ENCODE assay signal across 8 mouse cellular contexts in the genomic region with DNA sequence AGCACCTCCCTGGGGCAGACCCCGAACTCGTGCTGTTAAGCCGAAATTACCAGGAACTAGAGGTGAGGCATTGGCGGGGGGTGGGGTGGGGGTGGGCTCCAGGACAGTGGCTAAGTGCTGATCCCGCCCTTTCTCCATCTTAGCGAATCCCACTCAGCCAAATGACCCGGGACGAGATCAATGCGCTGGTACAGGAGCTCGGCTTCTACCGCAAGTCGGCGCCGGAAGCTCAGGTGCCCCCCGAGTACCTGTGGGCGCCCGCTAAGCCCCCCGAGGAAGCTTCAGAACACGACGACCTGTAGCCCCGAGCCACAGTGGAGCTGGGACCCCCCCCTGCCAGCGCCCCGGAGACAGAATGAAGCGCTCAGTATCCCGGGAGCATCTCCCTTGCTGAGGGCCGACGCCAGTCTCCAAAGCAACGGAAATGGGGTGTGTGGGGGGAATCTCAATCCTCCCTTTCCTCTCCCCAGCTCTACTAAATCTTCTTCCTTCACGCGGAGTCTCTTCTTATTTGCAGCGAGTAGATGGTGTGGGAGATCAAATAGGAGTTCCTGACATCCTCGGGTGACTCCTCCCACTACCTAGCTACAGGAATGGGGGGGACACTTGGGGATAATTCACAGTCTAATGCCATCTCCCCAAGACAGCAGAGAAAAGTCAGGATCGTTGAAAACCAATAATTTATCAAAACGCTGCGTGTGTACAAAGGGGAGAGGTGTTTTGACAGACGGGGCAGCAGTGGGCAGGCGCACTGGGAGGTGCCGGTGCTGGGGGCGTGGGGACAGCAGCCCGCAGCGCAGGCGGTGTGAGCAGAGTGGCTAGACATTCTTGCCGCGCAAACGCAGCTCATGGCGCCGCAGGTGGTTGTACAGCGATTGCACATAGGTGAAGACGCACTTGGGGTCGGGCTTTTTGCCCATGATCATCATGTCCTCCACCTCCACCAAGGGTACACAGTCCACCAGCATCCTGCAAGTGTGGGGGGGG. TPM values are rescaled to one million over a fixed set of nuclear protein-coding genes. Genes with fewer than 3 reads are reported as not detected.
DNase-seq lines count a peak whose midpoint lies in the region; ATAC-seq and TF ChIP-seq lines count a peak whose summit lies in the region.

No protein-coding gene starts in this region.

- TF ChIP-seq CTCF in cortical plate, adult 2 months (IDR thresholded peaks at IDR 0.05; ENCODE audit: extremely low read depth, insufficient read depth, low read length), result no peak
- no peak; the same call in 1 of the 2 replicates for TF ChIP-seq CTCF in midbrain, postnatal 0 days (IDR thresholded peaks at IDR 0.05)

- H3K4me1 ChIP-seq in lung, embryonic 16.5 days (replicated peaks; ENCODE audit: control insufficient read depth, insufficient read depth, low read length), result peaks cover 10% of the 10 kb centered on the region
- peaks cover 10% of the 10 kb centered on the region for H3K4me1 ChIP-seq in cortical plate, adult 2 months (ENCODE audit: control insufficient read depth, insufficient read depth, low read length)
- H3K4me1 ChIP-seq in limb, embryonic 10.5 days, result peaks cover 19% of the 10 kb centered on the region
- peaks cover 10% of the 10 kb centered on the region; the same call in 1 of the 2 replicates for H3K4me1 ChIP-seq in midbrain, postnatal 0 days (ENCODE audit: insufficient read depth, low read length)

- peak overlapping the region; percentile 69 for H3K4me2 ChIP-seq in lung, embryonic 16.5 days (ENCODE audit: low read depth, low read length)
- H3K4me2 ChIP-seq in midbrain, postnatal 0 days (ENCODE audit: low read depth, low read length, poor library complexity, severe bottlenecking), result peak overlapping the region; percentile 80

- peak; percentile 41 for ATAC-seq in lung, embryonic 16.5 days (ENCODE audit: low read depth)
- peak; percentile 33; the same call in 1 of the 2 replicates for ATAC-seq in midbrain, postnatal 0 days (ENCODE audit: low FRiP score)

- WGBS in lung, embryonic 16.5 days, result 2% methylated on average over 50 of the region's 50 CpGs
- 2% methylated on average over 50 of the region's 50 CpGs for WGBS in limb, embryonic 10.5 days
- WGBS in midbrain, postnatal 0 days, result 2% methylated on average over 50 of the region's 50 CpGs

- peak overlapping the region; percentile 32 for H3K4me3 ChIP-seq in lung, embryonic 16.5 days (ENCODE audit: low read length)
- peak overlapping the region; percentile 50 for H3K4me3 ChIP-seq in cortical plate, adult 2 months (ENCODE audit: insufficient read depth, low read length)
- peak overlapping the region; percentile 46 for H3K4me3 ChIP-seq in limb, embryonic 10.5 days
- peak overlapping the region; percentile 42 for H3K4me3 ChIP-seq in midbrain, postnatal 0 days (ENCODE audit: low read depth, low read length)

- no peak for TF ChIP-seq POLR2A in cortical plate, adult 2 months (IDR thresholded peaks at IDR 0.05; ENCODE audit: extremely low read depth, insufficient read depth, low read length)

- H3K9me3 ChIP-seq in lung, embryonic 16.5 days (ENCODE audit: control insufficient read depth, low read length), result no peaks in the 10 kb centered on the region
- no peaks in the 10 kb centered on the region for H3K9me3 ChIP-seq in limb, embryonic 10.5 days (replicated peaks)
- no peaks in the 10 kb centered on the region for H3K9me3 ChIP-seq in midbrain, postnatal 0 days (ENCODE audit: low read length)

- intact Hi-C loops in heart, postnatal 14 days (cut with DNase I), result loop anchor here (5.0 kb wide), 1 partner anchor 85 kb away; no protein-coding TSS in a partner anchor

- H3K36me3 ChIP-seq in lung, embryonic 16.5 days (ENCODE audit: control insufficient read depth, insufficient read depth, low read length), result peaks cover 20% of the 10 kb centered on the region
- peaks cover 31% of the 10 kb centered on the region for H3K36me3 ChIP-seq in limb, embryonic 10.5 days
- H3K36me3 ChIP-seq in midbrain, postnatal 0 days (ENCODE audit: insufficient read depth, low read length), result no peaks in the 10 kb centered on the region

- no peak for DNase-seq in lung, postnatal 25 days (ENCODE audit: low spot score)
- peak; percentile 49 to 53 for DNase-seq in heart, postnatal 14 days
- DNase-seq in limb, embryonic 10.5 days (ENCODE audit: low spot score), result peak; percentile 65
- DNase-seq in midbrain, postnatal 0 days (ENCODE audit: low spot score), result no peak
- DNase-seq in urinary bladder, postnatal 25 days (ENCODE audit: low spot score), result no peak
- DNase-seq in ovary, postnatal 36 days (ENCODE audit: low spot score), result no peak

- no peaks in the 10 kb centered on the region for H3K27me3 ChIP-seq in lung, embryonic 16.5 days (ENCODE audit: control insufficient read depth, insufficient read depth, low read depth, low read length)
- H3K27me3 ChIP-seq in limb, embryonic 10.5 days (ENCODE audit: low read depth, poor library complexity, severe bottlenecking), result peaks cover 44% of the 10 kb centered on the region
- no peaks in the 10 kb centered on the region for H3K27me3 ChIP-seq in midbrain, postnatal 0 days (ENCODE audit: insufficient read depth, low read length)

- H3K27ac ChIP-seq in lung, embryonic 16.5 days (ENCODE audit: low read length), result no peak overlapping the region
- no peak overlapping the region for H3K27ac ChIP-seq in cortical plate, adult 2 months (ENCODE audit: insufficient read depth, low read length)
- no peak overlapping the region; the same call in 1 of the 2 replicates for H3K27ac ChIP-seq in limb, embryonic 10.5 days
- H3K27ac ChIP-seq in midbrain, postnatal 0 days (ENCODE audit: low read depth, low read length), result no peak overlapping the region

- peak overlapping the region; percentile 22 for H3K9ac ChIP-seq in lung, embryonic 16.5 days (ENCODE audit: low read length)
- H3K9ac ChIP-seq in midbrain, postnatal 0 days (replicated peaks; ENCODE audit: low read length, poor library complexity, severe bottlenecking), result peak overlapping the region; percentile 48

RNA-seq across cellular contexts. Expression of a gene that starts 2.7 kb away (rescaled TPM):
- 110 and 116 TPM in 2 replicates for polyA plus RNA-seq in lung, embryonic 16.5 days (2015; fragmentation: Nextera tagmentation; extraction: Ambion mirVana)
- polyA plus RNA-seq in cortical plate, adult 2 months (2012; rRNA removed), result 243 and 244 TPM in 2 replicates
- 10 to 100 TPM; 42.1 to 44.0 TPM for total RNA-seq in heart, postnatal 14 days (2021)
- polyA plus RNA-seq in limb, embryonic 10.5 days (2016; fragmentation: Nextera tagmentation; extraction: Ambion mirVana), result 24.4 and 35.0 TPM in 2 replicates
- total RNA-seq in midbrain, postnatal 0 days (2014; rRNA removed), result 244 and 290 TPM in 2 replicates
- 298 and 349 TPM in 2 replicates for polyA plus RNA-seq in midbrain, postnatal 0 days (2015; fragmentation: Nextera tagmentation; extraction: Ambion mirVana)

RNA-seq across cellular contexts. Expression of a gene that starts 12.5 kb away (rescaled TPM):
- polyA plus RNA-seq in lung, embryonic 16.5 days (2015; fragmentation: Nextera tagmentation; extraction: Ambion mirVana), result 1.6 and 1.7 TPM in 2 replicates
- 38.4 and 39.0 TPM in 2 replicates for polyA plus RNA-seq in cortical plate, adult 2 months (2012; rRNA removed)
- 10 to 100 TPM; 18.9 to 21.7 TPM for total RNA-seq in heart, postnatal 14 days (2021)
- 0.06 and 0.09 TPM in 2 replicates for polyA plus RNA-seq in limb, embryonic 10.5 days (2016; fragmentation: Nextera tagmentation; extraction: Ambion mirVana)
- 10.5 and 10.6 TPM in 2 replicates for total RNA-seq in midbrain, postnatal 0 days (2014; rRNA removed)
- polyA plus RNA-seq in midbrain, postnatal 0 days (2015; fragmentation: Nextera tagmentation; extraction: Ambion mirVana), result 17.3 and 19.3 TPM in 2 replicates

RNA-seq across cellular contexts. Expression of a gene that starts 23.3 kb away (rescaled TPM):
- 110 and 121 TPM in 2 replicates for polyA plus RNA-seq in lung, embryonic 16.5 days (2015; fragmentation: Nextera tagmentation; extraction: Ambion mirVana)
- 4.9 and 5.4 TPM in 2 replicates for polyA plus RNA-seq in cortical plate, adult 2 months (2012; rRNA removed)
- total RNA-seq in heart, postnatal 14 days (2021), result 100 to 1,000 TPM; 196 to 205 TPM
- polyA plus RNA-seq in limb, embryonic 10.5 days (2016; fragmentation: Nextera tagmentation; extraction: Ambion mirVana), result 43.0 and 52.8 TPM in 2 replicates
- total RNA-seq in midbrain, postnatal 0 days (2014; rRNA removed), result 7.3 and 9.9 TPM in 2 replicates
- polyA plus RNA-seq in midbrain, postnatal 0 days (2015; fragmentation: Nextera tagmentation; extraction: Ambion mirVana), result 8.0 and 8.1 TPM in 2 replicates

RNA-seq across cellular contexts. Expression of a gene that starts 29.1 kb away (rescaled TPM):
- 0.38 and 0.52 TPM in 2 replicates for polyA plus RNA-seq in lung, embryonic 16.5 days (2015; fragmentation: Nextera tagmentation; extraction: Ambion mirVana)
- 2.6 and 2.9 TPM in 2 replicates for polyA plus RNA-seq in cortical plate, adult 2 months (2012; rRNA removed)
- total RNA-seq in heart, postnatal 14 days (2021), result under 1 TPM; 0.10 to 0.22 TPM
- polyA plus RNA-seq in limb, embryonic 10.5 days (2016; fragmentation: Nextera tagmentation; extraction: Ambion mirVana), result 1.2 and 1.5 TPM in 2 replicates
- total RNA-seq in midbrain, postnatal 0 days (2014; rRNA removed), result 27.4 and 33.1 TPM in 2 replicates
- 15.4 and 20.1 TPM in 2 replicates for polyA plus RNA-seq in midbrain, postnatal 0 days (2015; fragmentation: Nextera tagmentation; extraction: Ambion mirVana)

Comparison
In these comparisons a context has a peak if more than half of its experiments do, and no peak if none do; other contexts are left out.
1. DNase-seq: peak in heart, postnatal 14 days (2 of 2) and limb, embryonic 10.5 days (single experiment); none in lung, postnatal 25 days (single experiment), midbrain, postnatal 0 days (single experiment), urinary bladder, postnatal 25 days (single experiment) and ovary, postnatal 36 days (single experiment).
2. Peak in every context shown above with its lines, with median percentiles within 50 percentile points of each other: H3K4me3 ChIP-seq.